Mouse (Mus musculus): Measurements from ENCODE around the gene Abhd17b. TPM values are rescaled to one million over a fixed set of nuclear protein-coding genes. Genes with fewer than 3 reads are reported as not detected.
"Not testable (repeated sequence)": the region's sequence is repeated elsewhere in the genome, so short reads cannot be mapped to it uniquely, and the experiment has no call there.

Gene Abhd17b
- polyA plus RNA-seq (2016; fragmentation: Nextera tagmentation; extraction: Ambion mirVana): 51.7 and 58.0 TPM in 2 replicates

DNA sequence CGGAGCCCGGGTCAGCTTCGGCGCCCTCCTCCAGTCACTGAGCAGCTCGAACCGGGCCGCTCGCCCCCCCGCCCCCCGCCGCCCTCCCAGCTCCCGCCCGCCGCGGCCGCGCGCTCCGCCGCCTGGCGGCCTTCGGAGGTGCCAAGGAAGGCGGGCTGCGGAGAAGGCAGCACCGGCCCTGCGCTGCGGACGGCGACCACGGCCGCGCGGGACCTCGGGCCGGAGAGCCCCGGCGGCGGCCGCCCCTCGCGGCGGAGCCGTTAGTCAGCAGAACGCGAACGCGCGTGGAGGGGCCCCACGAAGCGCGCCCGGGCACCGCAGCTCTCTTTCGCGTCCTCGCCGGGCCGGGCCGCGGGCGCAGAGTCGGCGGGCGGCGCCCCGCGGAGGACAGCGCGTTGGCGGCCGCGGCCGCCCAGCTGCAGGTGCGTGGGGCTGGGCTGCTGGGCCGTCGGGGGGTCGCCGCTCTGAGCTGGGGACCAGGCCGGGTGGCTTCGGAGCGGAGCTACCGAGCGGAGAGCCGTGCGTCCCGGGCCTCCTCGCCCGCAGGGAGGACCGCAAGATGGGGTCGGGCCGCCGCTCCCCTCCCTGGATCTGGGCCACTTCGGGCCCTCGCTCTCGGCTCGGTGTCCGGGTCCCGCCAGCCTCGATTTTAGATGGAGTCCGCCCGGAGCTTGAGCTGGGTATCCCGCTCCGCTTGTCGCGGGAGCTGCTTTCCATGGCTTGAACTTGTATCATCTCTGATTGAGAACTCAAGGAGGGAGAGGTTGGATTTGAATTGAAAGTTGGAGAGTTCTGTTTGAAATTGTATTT, at the start of gene Abhd17b:
Gene Abhd17b (plus strand): TSS at position 14 of the 810 bp plus-strand sequence.
- H3K27me3 ChIP-seq: no peaks in the 10 kb centered on the region
- H3K36me3 ChIP-seq: no peaks in the 10 kb centered on the region
- WGBS: 0% methylated on average over 68 of the region's 105 CpGs
- peaks cover 26% of the 10 kb centered on the region for H3K4me1 ChIP-seq
- peak within 1 kb of the TSS; percentile 78 for H3K4me2 ChIP-seq (replicated peaks)
- peak within 1 kb of the TSS; percentile 89 for H3K4me3 ChIP-seq
- peak within 1 kb of the TSS; percentile 99 for H3K27ac ChIP-seq (replicated peaks)
- peak within 1 kb of the TSS; percentile 97 for H3K9ac ChIP-seq (replicated peaks)
- no peaks in the 10 kb centered on the region for H3K9me3 ChIP-seq
- peak; percentile 61 for ATAC-seq (ENCODE audit: low FRiP score, low read depth)

GRCm38 (mm10) chr19:21603836-21604235, 49.1 kb upstream of the Abhd17b start:
- WGBS: 76% methylated on average over 3 of the region's 3 CpGs
- Histone ChIP-seq H3K4me3 (no peak overlapping the region), H3K36me3 (0 out of 2 replicates have a peak, but pooled peaks cover 4% of the 10 kb centered on the region), H3K4me1 (peaks cover 16% of the 10 kb centered on the region), H3K9ac (replicated peaks) (no peak overlapping the region), H3K27me3 (no peaks in the 10 kb centered on the region), H3K9me3 (no peaks in the 10 kb centered on the region), H3K27ac (replicated peaks) (no peak overlapping the region), H3K4me2 (replicated peaks) (no peak overlapping the region)
- no peak for ATAC-seq (ENCODE audit: low FRiP score, low read depth)

GRCm38 (mm10) chr19:21605294-21605693, 47.7 kb upstream of the Abhd17b start:
- peaks cover 10% of the 10 kb centered on the region for H3K4me1 ChIP-seq
- no peak for ATAC-seq (ENCODE audit: low FRiP score, low read depth)
- no peak overlapping the region for H3K4me2 ChIP-seq (replicated peaks)
- H3K4me3 ChIP-seq: no peak overlapping the region
- 0 out of 2 replicates have a peak, but pooled peaks cover 4% of the 10 kb centered on the region for H3K36me3 ChIP-seq
- no peak overlapping the region for H3K9ac ChIP-seq (replicated peaks)
- H3K9me3 ChIP-seq: no peaks in the 10 kb centered on the region
- H3K27ac ChIP-seq (replicated peaks): no peak overlapping the region
- no peaks in the 10 kb centered on the region for H3K27me3 ChIP-seq
- 97% methylated on average over 3 of the region's 3 CpGs for WGBS

DNA sequence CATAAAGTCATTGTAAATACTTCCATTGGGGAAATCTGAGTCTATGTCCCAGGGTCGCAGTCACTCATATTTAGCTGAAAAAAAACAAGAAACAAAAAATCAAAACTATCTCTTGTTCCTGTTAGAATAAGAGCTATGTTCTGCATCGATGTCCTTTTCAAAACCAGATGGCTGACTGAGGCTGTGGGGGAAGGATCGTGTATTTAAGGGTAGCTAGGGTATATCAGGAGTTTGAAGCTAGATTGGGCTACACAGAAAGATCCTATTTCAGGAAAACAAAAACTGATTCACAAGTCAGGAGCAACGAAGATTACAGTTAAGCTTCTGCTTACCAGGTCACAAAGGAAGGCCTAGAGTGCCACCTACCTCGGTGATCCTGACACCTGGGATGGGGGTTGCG, 42.7 kb upstream of the Abhd17b start:
- Histone ChIP-seq H3K27ac (replicated peaks) (no peak overlapping the region), H3K4me3 (no peak overlapping the region), H3K4me2 (replicated peaks) (no peak overlapping the region), H3K9ac (replicated peaks) (no peak overlapping the region), H3K9me3 (no peaks in the 10 kb centered on the region), H3K27me3 (no peaks in the 10 kb centered on the region), H3K4me1 (peaks cover 11% of the 10 kb centered on the region), H3K36me3 (no peaks in the 10 kb centered on the region)
- ATAC-seq (ENCODE audit: low FRiP score, low read depth): no peak
- WGBS: 75% methylated on average over 6 of the region's 6 CpGs

- H3K9me3 ChIP-seq: no peaks in the 10 kb centered on the region
- peaks cover 11% of the 10 kb centered on the region for H3K4me1 ChIP-seq
- no peaks in the 10 kb centered on the region for H3K27me3 ChIP-seq
- H3K36me3 ChIP-seq: no peaks in the 10 kb centered on the region
- ATAC-seq (ENCODE audit: low FRiP score, low read depth): peak; percentile 64
- 15% methylated on average over 6 of the region's 6 CpGs for WGBS
- no peak overlapping the region for H3K9ac ChIP-seq (replicated peaks)
- no peak overlapping the region for H3K4me2 ChIP-seq (replicated peaks)
- H3K27ac ChIP-seq (replicated peaks): no peak overlapping the region
- H3K4me3 ChIP-seq: no peak overlapping the region
Measured at GRCm38 (mm10) chr19:21611297-21611696, 41.7 kb upstream of the Abhd17b start.

DNA sequence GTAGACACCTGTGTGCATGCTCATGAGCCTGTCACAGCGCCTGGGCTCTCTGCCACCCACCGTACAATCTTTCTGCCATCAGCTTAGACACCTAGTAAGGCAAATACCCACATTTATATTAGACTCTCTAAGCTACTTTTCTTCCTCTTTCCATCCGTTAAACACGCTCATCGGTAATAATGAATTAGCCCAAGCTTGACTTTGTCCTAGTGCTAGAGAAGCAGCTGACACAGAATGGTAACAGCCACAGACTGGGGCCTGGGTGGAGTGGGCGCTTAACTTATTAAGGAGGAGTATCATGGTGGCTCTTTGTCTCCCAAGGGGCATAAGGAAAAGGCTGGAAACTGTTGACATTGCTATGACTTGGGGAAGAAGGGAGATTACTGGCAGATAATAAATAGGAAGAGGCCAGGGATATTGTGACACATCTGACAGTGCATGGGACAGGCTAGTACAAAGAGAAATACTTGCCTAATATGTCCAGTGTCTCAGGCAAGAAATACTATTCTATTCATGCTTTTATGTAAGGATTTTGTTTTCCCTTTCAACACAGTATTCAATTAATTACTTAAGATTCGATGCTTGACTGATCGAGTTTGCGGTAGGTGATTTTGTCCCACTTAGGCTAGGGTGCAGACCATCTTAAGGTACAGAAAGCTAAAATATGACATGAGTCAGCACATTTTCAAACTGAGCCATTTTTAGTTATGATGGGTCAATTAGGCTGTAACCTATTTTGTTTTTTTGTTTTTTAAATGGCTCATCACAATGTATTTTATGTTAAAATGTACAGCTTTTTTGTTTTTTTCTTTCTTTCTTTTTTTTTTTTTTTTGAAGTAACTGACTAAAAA, 41.0 kb upstream of the Abhd17b start:
- no peak overlapping the region for H3K9ac ChIP-seq (replicated peaks)
- peak; percentile 42; the same call in 1 of the 2 replicates for ATAC-seq (ENCODE audit: low FRiP score, low read depth)

DNA sequence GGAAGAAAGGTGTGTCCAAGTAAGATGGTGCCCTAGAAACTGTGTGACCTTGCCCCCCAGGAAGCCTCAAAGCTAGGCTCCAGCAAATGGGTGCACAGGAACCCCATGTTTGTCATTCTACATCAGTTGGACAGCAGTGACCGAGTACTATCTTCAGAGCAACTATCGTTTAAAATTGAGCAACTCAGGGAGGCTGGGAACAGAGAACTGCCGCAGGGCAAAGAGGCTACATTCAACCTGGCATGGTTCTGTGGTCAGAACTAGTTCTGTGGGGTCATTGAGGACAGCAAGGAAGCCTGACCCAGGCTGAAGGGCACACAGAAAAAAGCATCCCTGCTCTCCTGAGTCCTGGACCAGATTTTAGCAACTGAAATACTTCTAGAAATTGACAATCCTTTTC, 37.2 kb upstream of the Abhd17b start:
- no peak overlapping the region for H3K4me2 ChIP-seq (replicated peaks)
- H3K27me3 ChIP-seq: no peaks in the 10 kb centered on the region
- H3K27ac ChIP-seq (replicated peaks): no peak overlapping the region
- no peak for ATAC-seq (ENCODE audit: low FRiP score, low read depth)
- peaks cover 11% of the 10 kb centered on the region for H3K4me1 ChIP-seq
- no peak overlapping the region for H3K9ac ChIP-seq (replicated peaks)
- H3K36me3 ChIP-seq: peaks cover 4% of the 10 kb centered on the region; the same call in 1 of the 2 replicates
- no peak overlapping the region for H3K4me3 ChIP-seq
- WGBS: 93% methylated on average over 3 of the region's 3 CpGs
- H3K9me3 ChIP-seq: no peaks in the 10 kb centered on the region

More for the DNA sequence above, 41.0 kb upstream of the Abhd17b start:
- Histone ChIP-seq H3K4me1 (peaks cover 11% of the 10 kb centered on the region), H3K4me3 (no peak overlapping the region), H3K4me2 (replicated peaks) (no peak overlapping the region), H3K36me3 (no peaks in the 10 kb centered on the region), H3K27ac (replicated peaks) (no peak overlapping the region), H3K27me3 (no peaks in the 10 kb centered on the region), H3K9me3 (no peaks in the 10 kb centered on the region)
- 54% methylated on average over 9 of the region's 9 CpGs for WGBS

GRCm38 (mm10) chr19:21623410-21624147, 29.4 kb upstream of the Abhd17b start:
- Histone ChIP-seq H3K4me1 (no peaks in the 10 kb centered on the region), H3K36me3 (no peaks in the 10 kb centered on the region), H3K27ac (replicated peaks) (no peak overlapping the region), H3K9ac (replicated peaks) (no peak overlapping the region), H3K4me2 (replicated peaks) (no peak overlapping the region), H3K9me3 (no peaks in the 10 kb centered on the region), H3K4me3 (no peak overlapping the region), H3K27me3 (no peaks in the 10 kb centered on the region)
- no peak for ATAC-seq (ENCODE audit: low FRiP score, low read depth)
- 88% methylated on average over 3 of the region's 3 CpGs for WGBS

DNA sequence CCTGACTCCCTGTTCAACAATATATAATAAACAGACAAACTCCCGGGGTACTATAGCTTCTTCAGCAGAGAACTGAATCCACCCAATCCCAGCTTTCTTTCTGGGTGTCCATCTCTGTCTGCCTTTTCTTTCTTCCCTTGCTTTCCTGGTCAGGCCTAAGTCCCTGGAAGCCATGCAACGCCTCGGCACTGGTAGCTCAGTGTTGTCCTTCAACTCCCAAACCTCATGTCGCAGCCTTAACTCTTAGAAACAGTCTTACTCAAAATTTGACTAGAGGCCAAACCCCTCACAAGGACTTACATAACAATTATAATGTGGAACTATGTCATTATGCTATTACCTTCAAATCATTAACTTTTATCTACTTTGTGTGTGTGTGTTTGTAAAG, 28.8 kb upstream of the Abhd17b start:
- WGBS: 87% methylated on average over 4 of the region's 4 CpGs
- H3K4me1 ChIP-seq: no peaks in the 10 kb centered on the region
- no peak overlapping the region for H3K27ac ChIP-seq (replicated peaks)
- H3K4me2 ChIP-seq (replicated peaks): no peak overlapping the region
- H3K36me3 ChIP-seq: no peaks in the 10 kb centered on the region
- no peak for ATAC-seq (ENCODE audit: low FRiP score, low read depth)
- H3K4me3 ChIP-seq: no peak overlapping the region
- H3K27me3 ChIP-seq: no peaks in the 10 kb centered on the region
- H3K9me3 ChIP-seq: no peaks in the 10 kb centered on the region
- H3K9ac ChIP-seq (replicated peaks): no peak overlapping the region

GRCm38 (mm10) chr19:21626271-21626988, 26.6 kb upstream of the Abhd17b start:
- Histone ChIP-seq H3K9ac (replicated peaks) (no peak overlapping the region), H3K36me3 (no peaks in the 10 kb centered on the region), H3K27ac (replicated peaks) (no peak overlapping the region), H3K4me3 (no peak overlapping the region), H3K4me2 (replicated peaks) (no peak overlapping the region), H3K4me1 (0 out of 2 replicates have a peak, but pooled peaks cover 6% of the 10 kb centered on the region), H3K9me3 (no peaks in the 10 kb centered on the region), H3K27me3 (no peaks in the 10 kb centered on the region)
- ATAC-seq (ENCODE audit: low FRiP score, low read depth): no peak
- WGBS: 88% methylated on average over 6 of the region's 6 CpGs

- not testable (repeated sequence) for ATAC-seq (ENCODE audit: low FRiP score, low read depth); H3K4me1 ChIP-seq; H3K27ac ChIP-seq (replicated peaks); H3K27me3 ChIP-seq; H3K9me3 ChIP-seq; H3K4me2 ChIP-seq (replicated peaks); H3K9ac ChIP-seq (replicated peaks); H3K36me3 ChIP-seq; H3K4me3 ChIP-seq
- WGBS: 75% methylated on average over 11 of the region's 11 CpGs
Measured at GRCm38 (mm10) chr19:21628440-21628839, 24.5 kb upstream of the Abhd17b start.
